Mouse (Mus musculus) macrophage (primary cell): ENCODE results near the gene Aunip. TPM values are rescaled to one million over a fixed set of nuclear protein-coding genes. Genes with fewer than 3 reads are reported as not detected.
A peak's percentile ranks its signal among the peaks of the same experiment; 100 is the strongest.
"Not testable (repeated sequence)": the region's sequence is repeated elsewhere in the genome, so short reads cannot be mapped to it uniquely, and the experiment has no call there.

ENCODE experiments used
- H3K27ac ChIP-seq: fragments of 350-480 bp; formaldehyde crosslinking; 2 replicates; pipeline ENCODE4 v1.9.0; 2021
- H3K36me3 ChIP-seq: fragments of 350-480 bp; formaldehyde crosslinking; 2 replicates; pipeline ENCODE4 v1.9.0; 2021; ENCODE audit errors: inconsistent target
- H3K4me3 ChIP-seq: fragments of 350-480 bp; formaldehyde crosslinking; 2 replicates; pipeline ENCODE4 v1.9.0; 2021; ENCODE audit errors: inconsistent target
- H3K79me2 ChIP-seq: fragments of 350-480 bp; formaldehyde crosslinking; 2 replicates; pipeline ENCODE4 v1.9.0; 2021; ENCODE audit errors: inconsistent target
- WGBS: methylation state at CpG from one replicate; pipeline ENCODE4 v1.1.7; 2026; ENCODE audit warnings: inconsistent platforms; ENCODE audit not compliant: missing documents; 5-methylcytosine and 5-hydroxymethylcytosine counted together
- polyA plus RNA-seq: library from polyadenylated mRNA; stranded (reverse); fragments of 250-400 nt; gene quantifications from 3 replicates; pipeline ENCODE4 v1.2.4, GENCODE M21; 2018; ENCODE audit warnings: inconsistent platforms

The Aunip gene
- polyA plus RNA-seq, 1 experiment from 2014 or later: 1.8 TPM

DNA sequence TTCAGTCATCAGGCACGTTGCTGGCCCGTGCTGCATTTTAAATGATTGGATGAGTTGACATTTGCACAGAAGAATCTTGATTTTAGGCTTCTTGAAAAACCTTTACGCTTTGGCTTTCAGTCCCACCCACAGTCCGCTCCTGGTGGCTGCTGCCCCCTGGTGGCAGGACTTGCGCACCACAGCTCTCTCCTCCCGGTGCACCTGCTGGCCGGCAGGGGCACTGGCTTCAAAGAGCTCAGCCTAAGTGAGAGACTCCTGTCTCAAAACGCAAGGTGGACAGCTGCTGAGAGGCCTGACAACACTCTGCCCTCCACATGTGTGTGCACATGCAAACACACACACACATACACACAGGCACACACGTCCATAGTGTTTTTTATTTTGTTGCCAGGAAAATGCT is 32.8 kb upstream of the Aunip start:
- H3K4me3 ChIP-seq: no peak overlapping the region
- WGBS: 7% methylated on average over 9 of the region's 9 CpGs
- peaks cover 6% of the 10 kb centered on the region; the same call in 1 of the 2 replicates for H3K36me3 ChIP-seq
- no peak overlapping the region for H3K27ac ChIP-seq
- H3K79me2 ChIP-seq: no peaks in the 10 kb centered on the region

DNA sequence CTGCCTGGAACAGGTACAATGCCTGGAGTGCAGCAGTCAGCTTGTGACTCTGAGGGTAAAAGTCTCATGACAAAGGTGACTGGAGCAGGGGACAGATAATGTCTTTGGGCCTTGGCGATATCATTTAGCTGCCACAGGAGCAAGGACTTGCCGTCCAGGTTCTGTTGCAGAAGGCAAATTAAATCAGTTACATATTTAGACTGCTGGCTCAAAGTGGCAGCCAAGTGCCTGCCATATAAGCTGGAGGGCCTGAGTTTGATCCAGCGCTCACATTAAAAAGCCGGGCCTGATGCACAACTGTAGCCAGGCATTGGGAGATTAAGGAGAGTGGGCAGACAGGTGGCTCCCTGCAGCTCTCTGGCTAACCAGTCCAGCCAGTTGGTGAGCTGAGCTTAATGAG is 31.0 kb upstream of the Aunip start:
- WGBS: 96% methylated on average over 4 of the region's 4 CpGs
- no peak overlapping the region for H3K4me3 ChIP-seq
- H3K79me2 ChIP-seq: no peaks in the 10 kb centered on the region
- no peaks in the 10 kb centered on the region for H3K36me3 ChIP-seq
- H3K27ac ChIP-seq: no peak overlapping the region

- Histone ChIP-seq H3K79me2 (no peaks in the 10 kb centered on the region), H3K27ac (no peak overlapping the region), H3K36me3 (no peaks in the 10 kb centered on the region), H3K4me3 (no peak overlapping the region)
- WGBS: 21% methylated on average over 6 of the region's 6 CpGs
These were observed 29.9 kb upstream of the Aunip start for GRCm38 (mm10) chr4:134480864-134481263.

DNA sequence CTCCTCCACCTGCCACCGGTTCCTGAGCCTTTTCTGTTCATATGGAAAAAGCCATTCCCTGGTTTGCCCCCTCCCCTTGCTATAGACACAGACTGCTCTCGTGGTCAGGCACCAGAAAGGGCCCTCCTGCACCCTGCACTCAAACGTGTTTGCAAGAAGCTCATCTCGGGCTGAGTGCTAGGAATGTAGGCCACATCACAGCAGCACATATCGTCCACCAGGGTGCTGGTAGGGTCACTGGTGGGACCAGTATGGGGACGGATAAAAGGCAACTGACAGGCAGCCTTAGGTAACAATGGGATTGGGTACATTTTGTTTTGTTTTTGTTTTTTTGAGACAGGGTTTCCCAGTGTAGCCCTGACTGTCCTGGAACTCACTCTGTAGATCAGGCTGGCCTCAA is 29.5 kb upstream of the Aunip start:
- 68% methylated on average over 6 of the region's 6 CpGs for WGBS

GRCm38 (mm10) chr4:134482442-134482841 is 28.4 kb upstream of the Aunip start:
- Histone ChIP-seq H3K27ac (no peak overlapping the region), H3K79me2 (no peaks in the 10 kb centered on the region), H3K36me3 (no peaks in the 10 kb centered on the region), H3K4me3 (no peak overlapping the region)
- WGBS: 91% methylated on average over 8 of the region's 8 CpGs

More for the DNA sequence above, 29.5 kb upstream of the Aunip start:
- no peaks in the 10 kb centered on the region for H3K79me2 ChIP-seq
- no peak overlapping the region for H3K27ac ChIP-seq
- H3K36me3 ChIP-seq: no peaks in the 10 kb centered on the region
- H3K4me3 ChIP-seq: no peak overlapping the region

GRCm38 (mm10) chr4:134483078-134483688 is 27.6 kb upstream of the Aunip start:
- H3K79me2 ChIP-seq: no peaks in the 10 kb centered on the region
- 85% methylated on average over 6 of the region's 6 CpGs for WGBS

DNA sequence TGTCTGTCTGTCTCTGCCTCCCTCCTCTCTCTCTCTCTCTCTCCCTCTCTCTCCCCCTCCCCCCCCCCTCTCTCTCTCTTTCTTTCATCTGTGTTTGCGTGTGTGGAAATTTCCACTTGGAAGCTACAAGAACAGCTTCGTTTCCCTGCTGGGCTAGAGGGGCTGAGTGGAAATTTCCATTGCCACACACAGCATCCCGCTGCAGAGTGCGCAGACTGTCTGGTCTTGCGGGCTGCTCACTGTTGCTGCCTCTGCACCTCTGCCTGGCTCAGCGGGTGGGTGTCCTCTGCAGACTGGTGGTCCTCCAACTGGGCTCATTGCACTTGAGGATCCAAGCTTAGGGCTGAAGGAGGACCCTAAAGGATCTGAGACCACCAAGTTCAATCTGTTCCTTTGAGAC is 27.1 kb upstream of the Aunip start:
- Histone ChIP-seq H3K36me3 (no peaks in the 10 kb centered on the region), H3K27ac (no peak overlapping the region)
- 82% methylated on average over 5 of the region's 6 CpGs for WGBS

More at GRCm38 (mm10) chr4:134483078-134483688, 27.6 kb upstream of the Aunip start:
- H3K4me3 ChIP-seq: no peak overlapping the region
- H3K36me3 ChIP-seq: no peaks in the 10 kb centered on the region
- H3K27ac ChIP-seq: no peak overlapping the region

GRCm38 (mm10) chr4:134484231-134484630 is 26.6 kb upstream of the Aunip start:
- Histone ChIP-seq H3K27ac (no peak overlapping the region), H3K79me2 (no peaks in the 10 kb centered on the region), H3K36me3 (no peaks in the 10 kb centered on the region), H3K4me3 (no peak overlapping the region)
- 89% methylated on average over 10 of the region's 10 CpGs for WGBS

More for the DNA sequence above, 27.1 kb upstream of the Aunip start:
- H3K4me3 ChIP-seq: no peak overlapping the region
- no peaks in the 10 kb centered on the region for H3K79me2 ChIP-seq

GRCm38 (mm10) chr4:134485151-134485900 is 25.5 kb upstream of the Aunip start:
- 92% methylated on average over 5 of the region's 5 CpGs for WGBS
- no peak overlapping the region for H3K27ac ChIP-seq
- no peaks in the 10 kb centered on the region for H3K79me2 ChIP-seq
- H3K4me3 ChIP-seq: no peak overlapping the region
- no peaks in the 10 kb centered on the region for H3K36me3 ChIP-seq

GRCm38 (mm10) chr4:134488211-134488610 is 22.6 kb upstream of the Aunip start:
- 98% methylated on average over 5 of the region's 5 CpGs for WGBS
- Histone ChIP-seq H3K36me3 (no peaks in the 10 kb centered on the region), H3K79me2 (no peaks in the 10 kb centered on the region), H3K27ac (no peak overlapping the region), H3K4me3 (no peak overlapping the region)

DNA sequence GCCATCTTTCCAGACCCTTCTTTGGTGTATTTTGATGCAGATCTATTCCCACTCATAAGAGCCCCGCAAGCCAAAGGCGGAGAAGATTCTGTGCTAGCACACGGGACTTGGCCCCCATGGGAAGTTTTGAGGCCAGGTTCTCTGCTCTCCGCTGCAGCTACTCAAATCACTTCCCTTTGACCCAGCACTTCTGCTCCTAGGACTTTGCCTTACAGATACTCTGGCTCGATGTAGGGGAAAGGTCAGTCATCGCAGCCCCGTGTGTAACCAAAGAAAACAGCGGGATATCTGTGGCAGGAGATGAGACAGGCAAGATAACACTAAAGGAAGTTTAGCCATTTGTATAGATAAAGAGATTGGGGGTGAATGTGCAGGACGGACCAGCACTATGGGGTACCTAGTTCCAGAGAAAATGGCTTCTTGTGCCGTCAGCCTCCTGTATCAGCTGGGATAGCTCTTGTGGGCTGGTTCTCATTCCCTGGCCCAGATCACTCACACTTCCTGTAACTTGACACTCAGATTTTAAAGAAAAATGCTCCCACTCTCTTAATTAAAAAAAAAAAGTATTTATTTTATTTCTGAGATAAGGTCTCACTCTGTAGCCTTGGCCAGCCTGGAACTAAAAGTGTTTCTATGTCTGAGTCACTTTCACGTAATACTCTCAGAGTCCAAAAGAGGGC is 20.7 kb upstream of the Aunip start:
- Histone ChIP-seq H3K36me3 (no peaks in the 10 kb centered on the region), H3K79me2 (no peaks in the 10 kb centered on the region), H3K4me3 (no peak overlapping the region), H3K27ac (no peak overlapping the region)
- WGBS: 70% methylated on average over 11 of the region's 11 CpGs

- whole genome bisulfite sequencing: 53% methylated on average over 6 of the region's 6 CpGs
These were observed 19.1 kb upstream of the Aunip start for GRCm38 (mm10) chr4:134491716-134492115.

DNA sequence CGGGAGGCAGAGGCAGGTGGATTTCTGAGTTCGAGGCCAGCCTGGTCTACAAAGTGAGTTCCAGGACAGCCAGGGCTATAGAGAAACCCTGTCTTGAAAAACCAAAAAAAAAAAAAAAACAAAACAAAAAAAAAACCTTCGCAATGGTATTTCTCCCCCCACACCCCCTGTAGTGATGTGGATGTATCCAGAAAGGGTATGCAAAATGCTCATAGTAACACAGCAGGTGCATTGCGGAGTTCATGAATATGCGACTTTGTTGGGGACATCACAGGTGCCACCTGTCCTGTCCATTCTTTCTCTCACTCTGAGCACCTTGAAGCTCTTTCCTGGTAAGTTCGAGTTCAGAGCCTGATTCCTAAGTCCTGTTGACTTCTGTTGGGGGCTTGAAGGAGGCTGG is 16.6 kb upstream of the Aunip start:
- Histone ChIP-seq H3K27ac (peak overlapping the region; percentile 91), H3K79me2 (peaks cover 23% of the 10 kb centered on the region)
- WGBS: 85% methylated on average over 4 of the region's 6 CpGs
- not testable (repeated sequence) for H3K4me3 ChIP-seq, H3K36me3 ChIP-seq

More at GRCm38 (mm10) chr4:134491716-134492115, 19.1 kb upstream of the Aunip start:
- Histone ChIP-seq H3K36me3 (no peaks in the 10 kb centered on the region), H3K4me3 (no peak overlapping the region), H3K27ac (no peak overlapping the region), H3K79me2 (no peaks in the 10 kb centered on the region)

- Histone ChIP-seq H3K79me2 (peaks cover 31% of the 10 kb centered on the region), H3K27ac (peak overlapping the region; percentile 91), H3K36me3 (no peaks in the 10 kb centered on the region), H3K4me3 (no peak overlapping the region)
- WGBS: 11% methylated on average over 16 of the region's 16 CpGs
These were observed 15.8 kb upstream of the Aunip start for GRCm38 (mm10) chr4:134494780-134495545.
